ENCODE assay signal across 10 mouse cellular contexts in the genomic region with DNA sequence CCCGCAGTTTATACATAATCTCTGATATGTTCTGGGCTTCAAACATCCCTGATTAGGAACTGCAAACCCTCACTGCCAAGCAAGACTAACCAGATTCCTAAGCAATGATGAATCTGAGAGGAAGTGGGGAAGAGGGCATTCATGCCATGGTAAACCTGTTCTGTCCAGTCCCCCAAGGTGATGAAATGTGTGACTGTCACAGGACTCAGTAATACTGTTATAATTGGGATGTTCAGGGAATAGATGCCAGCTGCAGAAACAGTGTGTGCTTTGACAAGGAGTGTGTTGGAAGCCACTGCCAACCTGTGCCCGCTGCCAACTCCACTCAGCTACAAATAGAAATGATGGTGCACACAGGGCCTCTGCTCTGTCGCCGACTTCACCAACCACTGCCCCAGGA.
DNase-seq lines count a peak whose midpoint lies in the region; ATAC-seq and TF ChIP-seq lines count a peak whose summit lies in the region.
"Had no signal": no experiment of that assay in that cellular context is flagged by ENCODE, and none has a peak within 500 bp of the region (broad histone marks: within the 10 kb centered on the region; RNA-seq: fewer than 3 reads in every experiment).

No protein-coding gene starts in this region.

- no peak overlapping the region for H3K9ac ChIP-seq in forebrain, embryonic 13.5 days
- H3K9ac ChIP-seq in forebrain, embryonic 12.5 days: no peak overlapping the region
- H3K9ac ChIP-seq: limb, embryonic 12.5 days; neural tube, embryonic 12.5 days had no signal

- peak; percentile 27; the same call in 1 of the 2 replicates for ATAC-seq in forebrain, embryonic 13.5 days
- no peak for ATAC-seq in forebrain, embryonic 12.5 days (ENCODE audit: low FRiP score)
- peak; percentile 98 for ATAC-seq in Patski
- ATAC-seq in CD4-positive, CD25-positive, alpha-beta regulatory T cell, adult 4 months: no peak

- POLR2A ChIA-PET in Patski (lab: Charles Lee): interaction anchor here (0.9 kb wide), 1 partner anchor 12 kb away, joined by 4 read pairs; no protein-coding TSS in a partner anchor

- H3K4me1 ChIP-seq in forebrain, embryonic 13.5 days: no peaks in the 10 kb centered on the region
- H3K4me1 ChIP-seq in forebrain, embryonic 12.5 days: no peaks in the 10 kb centered on the region
- H3K4me1 ChIP-seq: limb, embryonic 12.5 days; neural tube, embryonic 12.5 days had no signal

- no peak for TF ChIP-seq CTCF in Patski (IDR thresholded peaks at IDR 0.05)

- H3K27ac ChIP-seq in forebrain, embryonic 13.5 days: no peak overlapping the region
- no peak overlapping the region for H3K27ac ChIP-seq in forebrain, embryonic 12.5 days
- H3K27ac ChIP-seq: limb, embryonic 12.5 days; neural tube, embryonic 12.5 days had no signal

- no peaks in the 10 kb centered on the region for H3K27me3 ChIP-seq in forebrain, embryonic 13.5 days
- H3K27me3 ChIP-seq in forebrain, embryonic 12.5 days: no peaks in the 10 kb centered on the region
- H3K27me3 ChIP-seq in Patski: no peaks in the 10 kb centered on the region
- H3K27me3 ChIP-seq: limb, embryonic 12.5 days; neural tube, embryonic 12.5 days had no signal

- in situ Hi-C loops in Patski (cut with MboI; ENCODE audit: low pct_unique_long_range_greater_than_20kb): no loop called here

- H3K36me3 ChIP-seq in forebrain, embryonic 13.5 days (ENCODE audit: poor library complexity, severe bottlenecking): no peaks in the 10 kb centered on the region
- H3K36me3 ChIP-seq in forebrain, embryonic 12.5 days (replicated peaks): no peaks in the 10 kb centered on the region
- H3K36me3 ChIP-seq: limb, embryonic 12.5 days; neural tube, embryonic 12.5 days had no signal

- CTCF ChIA-PET in Patski (lab: Charles Lee): no interaction called here

- H3K4me3 ChIP-seq in forebrain, embryonic 13.5 days: no peak overlapping the region
- no peak overlapping the region for H3K4me3 ChIP-seq in forebrain, embryonic 12.5 days (replicated peaks)
- H3K4me3 ChIP-seq: limb, embryonic 12.5 days; neural tube, embryonic 12.5 days had no signal

- intact Hi-C loops in left cerebral cortex, postnatal 10 days (cut with DNase I): no loop called here

- 82% methylated on average over 4 of the region's 4 CpGs for WGBS in forebrain, embryonic 13.5 days
- 92% methylated on average over 4 of the region's 4 CpGs for WGBS in forebrain, embryonic 12.5 days

- DNase-seq in Patski (ENCODE audit: low read depth, low spot score): peak; percentile 39
- peak; percentile 93 for DNase-seq in gonadal fat pad, adult 2 months (ENCODE audit: low read depth)
- DNase-seq in left cerebral cortex, postnatal 10 days (ENCODE audit: extremely low spot score in 1 of 2, low spot score in 2 of 2): peak; percentile 18 to 27
- no peak for DNase-seq in spleen, postnatal 36 days (ENCODE audit: low spot score in 2 of 2)
- no peak for DNase-seq in lung, postnatal 25 days (ENCODE audit: low spot score)

- no peaks in the 10 kb centered on the region for H3K9me3 ChIP-seq in forebrain, embryonic 13.5 days (replicated peaks)
- H3K9me3 ChIP-seq in forebrain, embryonic 12.5 days: no peaks in the 10 kb centered on the region
- H3K9me3 ChIP-seq: limb, embryonic 12.5 days; neural tube, embryonic 12.5 days had no signal

- H3K4me2 ChIP-seq in forebrain, embryonic 13.5 days: no peak overlapping the region
- no peak overlapping the region for H3K4me2 ChIP-seq in forebrain, embryonic 12.5 days
- H3K4me2 ChIP-seq: limb, embryonic 12.5 days; neural tube, embryonic 12.5 days had no signal

Comparison
In these comparisons a context has a peak if more than half of its experiments do, and no peak if none do; other contexts are left out.
1. ATAC-seq: peak in forebrain, embryonic 13.5 days (single experiment) and Patski (single experiment); none in forebrain, embryonic 12.5 days (single experiment) and CD4-positive, CD25-positive, alpha-beta regulatory T cell, adult 4 months (single experiment).
2. DNase-seq: peak in Patski (single experiment), gonadal fat pad, adult 2 months (single experiment) and left cerebral cortex, postnatal 10 days (2 of 2); none in spleen, postnatal 36 days (0 of 2) and lung, postnatal 25 days (single experiment).